Mouse (Mus musculus): ENCODE measurements around the gene Zfp292. TPM values are rescaled to one million over a fixed set of nuclear protein-coding genes. Genes with fewer than 3 reads are reported as not detected.
"Not testable (repeated sequence)": the region's sequence is repeated elsewhere in the genome, so short reads cannot be mapped to it uniquely, and the experiment has no call there.

Gene Zfp292
- polyA plus RNA-seq, 1 experiment: 1.3 TPM

DNA sequence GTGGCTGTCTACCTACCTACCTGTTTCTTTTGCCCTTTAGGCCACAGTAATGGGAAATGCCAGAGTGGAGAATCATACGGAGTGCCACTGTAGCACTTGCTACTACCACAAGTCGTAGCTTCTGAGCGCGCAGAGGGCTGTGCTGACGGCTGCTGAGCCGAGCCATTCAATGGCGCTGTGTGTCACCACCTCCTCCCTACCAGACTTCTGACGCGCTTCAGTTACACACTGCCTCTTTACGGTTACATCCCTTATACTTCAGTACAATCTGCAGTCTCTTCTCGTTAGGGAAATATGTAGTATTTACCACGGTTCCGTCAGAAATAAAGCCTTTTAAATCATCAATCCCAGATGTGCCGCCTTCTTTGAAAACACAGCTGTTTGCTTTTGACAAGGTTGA is 24.3 kb upstream of the Zfp292 start:
- no peak overlapping the region for H3K27ac ChIP-seq (ENCODE audit: control insufficient read depth, insufficient read depth, low read depth, low read length)
- H3K4me3 ChIP-seq (ENCODE audit: control insufficient read depth, low read depth, low read length): no peak overlapping the region

DNA sequence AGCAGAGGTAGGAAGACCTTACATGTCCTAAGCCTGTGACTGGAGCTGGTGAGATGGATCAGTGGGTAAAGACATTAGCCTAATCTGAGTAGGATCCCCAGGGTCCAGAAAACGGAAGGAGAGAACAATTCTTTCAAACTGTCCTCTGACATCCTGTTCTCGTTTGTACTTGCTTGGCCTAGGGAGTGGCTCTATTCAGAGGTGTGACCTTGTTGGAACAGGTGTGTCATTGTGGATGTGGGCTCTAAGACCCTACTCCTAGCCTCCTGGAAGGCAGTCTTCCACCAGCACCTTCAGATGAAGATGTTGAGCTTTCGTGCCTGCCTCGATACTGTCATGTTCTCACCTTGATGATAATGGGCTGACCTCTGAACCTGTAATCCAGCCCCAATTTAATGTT is 23.4 kb upstream of the Zfp292 start:
- TF ChIP-seq POLR2A (IDR thresholded peaks at IDR 0.05; ENCODE audit: control insufficient read depth, low read depth, low read length) (no peak), CTCF (IDR thresholded peaks at IDR 0.05; ENCODE audit: control insufficient read depth, insufficient read depth, insufficient replicate concordance, low read depth, low read length) (no peak)
- Histone ChIP-seq H3K4me3 (ENCODE audit: control insufficient read depth, low read depth, low read length) (no peak overlapping the region), H3K27ac (ENCODE audit: control insufficient read depth, insufficient read depth, low read depth, low read length) (no peak overlapping the region)

More for the DNA sequence above, 24.3 kb upstream of the Zfp292 start:
- Histone ChIP-seq H3K36me3 (ENCODE audit: control insufficient read depth, insufficient read depth, low read length) (no peaks in the 10 kb centered on the region), H3K4me1 (ENCODE audit: control insufficient read depth, insufficient read depth, low read length) (peaks cover 2% of the 10 kb centered on the region; the same call in 1 of the 2 replicates), H3K27me3 (ENCODE audit: control insufficient read depth, insufficient read depth, low read length) (no peaks in the 10 kb centered on the region)
- no peak for TF ChIP-seq CTCF (IDR thresholded peaks at IDR 0.05; ENCODE audit: control insufficient read depth, insufficient read depth, insufficient replicate concordance, low read depth, low read length)
- no peak for TF ChIP-seq POLR2A (IDR thresholded peaks at IDR 0.05; ENCODE audit: control insufficient read depth, low read depth, low read length)

DNA sequence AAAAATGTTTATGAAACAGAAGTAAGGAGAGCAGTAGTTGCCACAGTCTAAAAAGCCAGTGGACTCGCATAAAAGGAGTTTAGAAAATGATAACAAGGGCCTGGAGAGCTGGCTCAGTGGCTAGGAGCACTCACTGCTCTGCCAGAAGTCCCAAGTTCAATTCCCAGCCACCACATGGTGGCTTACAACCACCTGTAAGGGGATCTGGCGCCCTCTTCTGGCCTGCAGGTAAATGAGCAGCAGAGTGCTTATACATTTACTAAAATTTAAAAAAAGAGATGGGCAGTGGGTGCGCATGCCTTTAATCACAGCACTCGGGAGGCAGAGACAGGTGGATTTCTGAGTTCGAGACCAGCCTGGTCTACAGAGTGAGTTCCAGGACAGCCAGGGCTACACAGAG is 22.6 kb upstream of the Zfp292 start:
- Histone ChIP-seq H3K36me3 (ENCODE audit: control insufficient read depth, insufficient read depth, low read length) (no peaks in the 10 kb centered on the region), H3K27ac (ENCODE audit: control insufficient read depth, insufficient read depth, low read depth, low read length) (no peak overlapping the region), H3K27me3 (ENCODE audit: control insufficient read depth, insufficient read depth, low read length) (no peaks in the 10 kb centered on the region), H3K4me1 (ENCODE audit: control insufficient read depth, insufficient read depth, low read length) (peaks cover 2% of the 10 kb centered on the region; the same call in 1 of the 2 replicates), H3K4me3 (ENCODE audit: control insufficient read depth, low read depth, low read length) (no peak overlapping the region)
- TF ChIP-seq POLR2A (IDR thresholded peaks at IDR 0.05; ENCODE audit: control insufficient read depth, low read depth, low read length) (no peak), CTCF (IDR thresholded peaks at IDR 0.05; ENCODE audit: control insufficient read depth, insufficient read depth, insufficient replicate concordance, low read depth, low read length) (peak; percentile 45; the same call in 1 of the 2 replicates)

More for the DNA sequence above, 23.4 kb upstream of the Zfp292 start:
- H3K36me3 ChIP-seq (ENCODE audit: control insufficient read depth, insufficient read depth, low read length): no peaks in the 10 kb centered on the region
- H3K27me3 ChIP-seq (ENCODE audit: control insufficient read depth, insufficient read depth, low read length): no peaks in the 10 kb centered on the region
- peaks cover 2% of the 10 kb centered on the region; the same call in 1 of the 2 replicates for H3K4me1 ChIP-seq (ENCODE audit: control insufficient read depth, insufficient read depth, low read length)

DNA sequence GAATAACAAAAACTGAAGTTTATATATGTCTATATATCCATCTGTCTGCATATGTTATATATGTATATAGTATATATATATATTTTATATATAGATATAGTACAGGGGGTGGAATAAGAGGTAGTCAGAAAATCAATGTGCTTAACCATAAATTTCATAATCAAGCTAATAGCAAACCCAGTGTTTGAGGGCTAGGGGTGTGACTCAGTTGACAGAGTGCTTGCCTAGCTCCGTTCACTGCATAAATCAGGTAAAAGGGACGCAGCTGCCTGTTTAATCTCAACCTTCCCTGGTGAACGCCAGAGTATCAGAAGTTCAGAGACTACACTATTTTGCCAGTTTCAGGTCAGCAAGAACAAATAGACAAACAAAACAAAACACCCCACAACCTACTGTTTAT is 18.8 kb upstream of the Zfp292 start:
- not testable (repeated sequence) for H3K27ac ChIP-seq (ENCODE audit: control insufficient read depth, insufficient read depth, low read depth, low read length); H3K4me1 ChIP-seq (ENCODE audit: control insufficient read depth, insufficient read depth, low read length); H3K36me3 ChIP-seq (ENCODE audit: control insufficient read depth, insufficient read depth, low read length); H3K4me3 ChIP-seq (ENCODE audit: control insufficient read depth, low read depth, low read length); H3K27me3 ChIP-seq (ENCODE audit: control insufficient read depth, insufficient read depth, low read length)

DNA sequence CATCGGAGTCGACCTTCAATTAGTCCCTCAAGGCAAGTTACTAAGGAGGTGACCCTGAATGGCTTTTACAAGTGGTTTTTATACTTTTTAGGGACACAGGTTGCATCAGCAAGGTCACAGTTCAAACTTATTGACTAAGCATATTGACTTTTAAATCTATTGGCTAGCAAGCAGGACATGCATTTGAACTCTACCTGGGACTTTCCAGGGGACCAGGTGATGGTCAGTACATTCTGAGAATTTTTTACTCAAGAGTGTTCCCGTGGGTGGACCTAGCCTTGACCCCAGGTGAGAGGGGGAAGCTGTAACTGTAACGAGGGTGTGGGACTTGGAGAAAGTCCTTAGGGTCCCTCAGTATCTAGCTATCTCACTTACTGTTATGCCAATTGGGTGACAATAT is 18.4 kb upstream of the Zfp292 start:
- H3K4me3 ChIP-seq (ENCODE audit: control insufficient read depth, low read depth, low read length): no peak overlapping the region
- no peak overlapping the region for H3K27ac ChIP-seq (ENCODE audit: control insufficient read depth, insufficient read depth, low read depth, low read length)
- TF ChIP-seq POLR2A (IDR thresholded peaks at IDR 0.05; ENCODE audit: control insufficient read depth, low read depth, low read length) (no peak), CTCF (IDR thresholded peaks at IDR 0.05; ENCODE audit: control insufficient read depth, insufficient read depth, insufficient replicate concordance, low read depth, low read length) (no peak)
- H3K4me1 ChIP-seq (ENCODE audit: control insufficient read depth, insufficient read depth, low read length): no peaks in the 10 kb centered on the region
- no peaks in the 10 kb centered on the region for H3K36me3 ChIP-seq (ENCODE audit: control insufficient read depth, insufficient read depth, low read length)
- H3K27me3 ChIP-seq (ENCODE audit: control insufficient read depth, insufficient read depth, low read length): no peaks in the 10 kb centered on the region

GRCm38 (mm10) chr4:34900155-34900554 is 17.4 kb upstream of the Zfp292 start:
- no peak overlapping the region for H3K4me3 ChIP-seq (ENCODE audit: control insufficient read depth, low read depth, low read length)
- H3K27ac ChIP-seq (ENCODE audit: control insufficient read depth, insufficient read depth, low read depth, low read length): no peak overlapping the region
- no peaks in the 10 kb centered on the region for H3K36me3 ChIP-seq (ENCODE audit: control insufficient read depth, insufficient read depth, low read length)
- H3K4me1 ChIP-seq (ENCODE audit: control insufficient read depth, insufficient read depth, low read length): no peaks in the 10 kb centered on the region
- no peaks in the 10 kb centered on the region for H3K27me3 ChIP-seq (ENCODE audit: control insufficient read depth, insufficient read depth, low read length)
- TF ChIP-seq POLR2A (IDR thresholded peaks at IDR 0.05; ENCODE audit: control insufficient read depth, low read depth, low read length) (no peak), CTCF (IDR thresholded peaks at IDR 0.05; ENCODE audit: control insufficient read depth, insufficient read depth, insufficient replicate concordance, low read depth, low read length) (no peak)

DNA sequence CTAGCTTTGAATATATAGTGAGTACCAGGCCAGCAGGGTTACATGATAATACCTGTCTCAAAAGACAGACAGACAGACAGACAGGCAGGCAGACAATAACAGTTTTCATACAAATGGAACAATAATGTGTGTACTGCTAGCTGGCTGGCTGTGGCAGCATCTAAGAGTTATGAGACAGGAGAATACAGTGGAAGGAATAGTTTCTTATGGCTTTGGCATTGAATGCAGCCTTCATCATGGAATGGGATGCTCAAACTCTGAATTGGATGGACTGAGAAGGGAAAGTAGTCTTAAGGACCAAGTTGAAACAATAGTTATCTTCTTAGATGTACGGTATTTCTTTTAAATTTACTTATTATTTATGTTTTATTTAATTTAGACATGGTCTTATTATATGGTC is 16.6 kb upstream of the Zfp292 start:
- Histone ChIP-seq H3K27me3 (ENCODE audit: control insufficient read depth, insufficient read depth, low read length) (no peaks in the 10 kb centered on the region), H3K4me1 (ENCODE audit: control insufficient read depth, insufficient read depth, low read length) (no peaks in the 10 kb centered on the region), H3K4me3 (ENCODE audit: control insufficient read depth, low read depth, low read length) (no peak overlapping the region), H3K36me3 (ENCODE audit: control insufficient read depth, insufficient read depth, low read length) (no peaks in the 10 kb centered on the region), H3K27ac (ENCODE audit: control insufficient read depth, insufficient read depth, low read depth, low read length) (no peak overlapping the region)
- TF ChIP-seq POLR2A (IDR thresholded peaks at IDR 0.05; ENCODE audit: control insufficient read depth, low read depth, low read length) (no peak), CTCF (IDR thresholded peaks at IDR 0.05; ENCODE audit: control insufficient read depth, insufficient read depth, insufficient replicate concordance, low read depth, low read length) (no peak)

DNA sequence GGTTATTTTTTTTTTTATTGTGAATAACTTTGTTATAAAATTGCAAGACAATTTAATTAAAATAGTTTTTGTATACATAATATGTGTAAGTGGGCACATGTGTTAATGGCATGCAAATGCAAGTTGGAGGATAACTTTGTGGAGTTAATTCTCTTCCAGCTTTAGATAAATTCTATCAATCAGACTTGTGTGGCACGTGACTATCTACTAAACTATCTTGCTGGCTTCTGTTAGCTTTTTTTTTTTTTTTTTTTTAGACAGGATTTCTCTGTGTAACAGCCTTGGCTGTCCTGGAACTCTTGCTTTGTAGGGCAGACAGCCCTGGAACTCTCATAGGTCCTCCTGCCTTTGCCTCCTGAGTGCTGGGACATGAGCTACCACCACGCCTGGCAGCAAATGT is 15.7 kb upstream of the Zfp292 start:
- TF ChIP-seq CTCF (IDR thresholded peaks at IDR 0.05; ENCODE audit: control insufficient read depth, insufficient read depth, insufficient replicate concordance, low read depth, low read length) (no peak), POLR2A (IDR thresholded peaks at IDR 0.05; ENCODE audit: control insufficient read depth, low read depth, low read length) (no peak)
- no peaks in the 10 kb centered on the region for H3K27me3 ChIP-seq (ENCODE audit: control insufficient read depth, insufficient read depth, low read length)
- no peaks in the 10 kb centered on the region for H3K36me3 ChIP-seq (ENCODE audit: control insufficient read depth, insufficient read depth, low read length)
- H3K4me1 ChIP-seq (ENCODE audit: control insufficient read depth, insufficient read depth, low read length): no peaks in the 10 kb centered on the region
- no peak overlapping the region for H3K27ac ChIP-seq (ENCODE audit: control insufficient read depth, insufficient read depth, low read depth, low read length)
- no peak overlapping the region for H3K4me3 ChIP-seq (ENCODE audit: control insufficient read depth, low read depth, low read length)

All from testis, adult 2 months (tissue).